Mouse (Mus musculus) thymus, adult 2 months (tissue): Measurements from ENCODE around the gene Myo7a.

Experiments used
- CTCF ChIP-seq: fragments of 200-500 bp; IDR thresholded peaks from 2 replicates; pipeline ENCODE4 v1.5.1; 2012; ENCODE audit warnings: mild to moderate bottlenecking, control low read depth, low read length, moderate library complexity, borderline replicate concordance; ENCODE audit not compliant: control insufficient read depth, poor library complexity, insufficient read depth; ENCODE audit errors: extremely low read depth
- POLR2A ChIP-seq: fragments of 200-500 bp; IDR thresholded peaks from 2 replicates; pipeline ENCODE4 v1.6.1; 2012; ENCODE audit warnings: mild to moderate bottlenecking, low read length, control low read depth, moderate library complexity; ENCODE audit not compliant: control insufficient read depth, poor library complexity, insufficient read depth; ENCODE audit errors: extremely low read depth

DNA sequence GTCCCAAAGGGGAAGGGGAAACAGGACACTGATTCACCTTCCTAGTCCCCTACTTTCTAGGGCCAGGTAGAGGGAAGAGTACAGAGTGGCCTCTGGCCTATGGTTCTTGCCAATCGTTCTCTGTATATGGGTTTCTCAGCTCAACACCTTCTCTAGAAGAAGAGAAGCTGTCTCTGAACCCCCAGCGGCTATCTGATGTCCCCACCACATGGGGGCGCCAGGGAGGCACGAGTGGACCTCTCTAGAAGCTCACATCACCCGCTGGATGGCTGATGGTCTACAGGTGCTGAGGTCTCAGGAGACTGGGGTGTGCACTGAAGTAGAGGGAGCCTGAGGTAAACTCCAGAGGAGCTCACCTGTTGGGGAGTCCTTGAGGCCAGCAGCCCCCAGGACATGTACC, 6.1 kb upstream of the Myo7a start:
- no peak for TF ChIP-seq POLR2A
- peak; percentile 67; the same call in 1 of the 2 replicates for TF ChIP-seq CTCF
